Mouse (Mus musculus) heart, postnatal 14 days (tissue): ENCODE results near the gene Npas1. TPM values are rescaled to one million over a fixed set of nuclear protein-coding genes. Genes with fewer than 3 reads are reported as not detected.

Experiments
- DNase-seq, 2 experiments: peaks; one replicate each; pipeline ENCODE4 v3.0.0; 2021 to 2022
- intact Hi-C: fragments of 180-260 bp; cut with DNase I; formaldehyde crosslinking; loops from one replicate; pipeline ENCODE4 v1.15.1; 2025
- total RNA-seq, 2 experiments: library from RNA; stranded (reverse); gene quantifications; 2 replicates each; pipeline ENCODE4 v1.2.3; 2021

Npas1 gene
- total RNA-seq, 2 experiments from 2014 or later = not detected

DNA sequence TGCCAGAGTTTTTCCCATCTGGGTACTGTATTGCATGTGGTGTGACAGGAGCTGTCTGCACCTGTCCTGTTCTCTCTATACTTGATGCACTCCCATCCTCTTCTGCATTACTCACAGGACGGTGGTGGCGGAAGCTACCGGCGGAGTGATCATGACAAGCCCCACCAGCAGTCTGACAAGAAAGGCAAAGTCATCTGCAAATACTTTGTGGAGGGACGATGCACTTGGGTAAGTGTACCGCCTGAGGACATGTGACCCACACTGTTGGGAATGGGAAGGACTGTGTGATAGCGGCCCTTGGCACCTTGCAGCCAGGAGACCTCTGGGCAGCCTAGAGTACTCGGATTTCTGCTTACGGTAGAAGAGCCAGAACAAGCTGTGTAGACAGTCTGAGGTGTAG, 53.8 kb downstream of the Npas1 start:
- intact Hi-C loops = loop anchor here (10.0 kb wide), 1 partner anchor 49 kb away; no protein-coding TSS in a partner anchor
- DNase-seq = no peak

DNA sequence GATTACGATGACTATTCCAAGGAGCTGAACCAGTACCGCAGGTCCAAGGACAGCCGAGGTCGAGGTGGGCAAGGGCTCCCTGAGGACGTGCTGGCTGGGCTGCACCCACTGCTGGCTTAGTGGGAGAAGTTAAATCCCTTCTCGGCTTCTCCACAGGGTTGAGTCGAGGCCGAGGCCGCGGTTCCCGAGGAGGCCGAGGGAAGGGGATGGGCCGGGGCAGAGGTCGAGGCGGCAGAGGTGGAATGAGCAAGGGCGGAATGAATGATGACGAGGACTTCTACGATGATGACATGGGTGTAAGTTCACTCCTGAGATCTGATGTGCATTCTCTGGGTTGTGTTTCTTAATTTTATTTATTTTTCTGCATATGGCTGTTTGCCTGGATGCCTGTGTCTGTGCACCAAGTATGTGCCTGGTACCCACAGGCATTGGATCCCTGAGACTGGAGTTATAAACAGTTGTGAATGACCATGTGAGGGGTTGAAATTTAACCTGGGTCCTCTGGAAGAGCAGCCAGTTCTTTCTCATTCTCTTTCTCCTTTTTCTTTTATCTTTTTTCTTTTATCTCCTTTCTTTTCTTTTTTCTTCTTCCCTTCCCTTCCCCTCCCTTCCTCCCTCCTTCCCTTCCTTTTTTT, 55.2 kb downstream of the Npas1 start:
- DNase-seq = no peak
- intact Hi-C loops = loop anchor here (10.0 kb wide), 1 partner anchor 48 kb away; no protein-coding TSS in a partner anchor

DNA sequence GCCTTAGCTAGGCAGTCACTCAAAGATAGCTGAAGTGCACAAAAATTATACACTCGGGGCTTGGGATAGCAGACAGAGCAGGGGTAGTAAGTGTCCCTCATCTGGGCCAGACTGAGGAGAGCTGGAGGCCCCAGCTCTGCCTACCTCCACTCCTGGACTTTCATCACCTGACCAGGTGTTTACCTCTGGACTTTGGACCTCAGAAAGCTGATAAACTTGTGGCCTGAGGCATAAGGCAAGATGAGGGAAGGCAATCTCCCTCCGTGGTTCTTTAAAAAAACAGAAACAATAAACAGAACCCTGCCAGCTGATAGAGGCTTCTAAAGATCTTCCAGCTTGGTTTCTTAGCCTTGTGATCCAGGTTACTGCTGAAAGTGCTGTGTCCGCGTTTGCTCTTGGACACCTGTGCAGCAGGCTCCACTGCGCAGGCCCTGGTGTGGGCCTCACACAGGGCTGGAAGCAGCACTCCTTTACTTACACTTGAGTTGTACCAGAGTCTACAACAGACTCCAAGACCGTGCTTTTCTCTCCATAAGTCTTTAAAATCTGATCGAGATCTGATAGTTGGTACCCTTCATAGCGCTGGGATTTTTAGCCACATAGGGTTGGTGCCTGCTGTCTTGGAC, 56.9 kb downstream of the Npas1 start:
- intact Hi-C loops = loop anchor here (10.0 kb wide), 1 partner anchor 46 kb away; no protein-coding TSS in a partner anchor
- no peak for DNase-seq

DNA sequence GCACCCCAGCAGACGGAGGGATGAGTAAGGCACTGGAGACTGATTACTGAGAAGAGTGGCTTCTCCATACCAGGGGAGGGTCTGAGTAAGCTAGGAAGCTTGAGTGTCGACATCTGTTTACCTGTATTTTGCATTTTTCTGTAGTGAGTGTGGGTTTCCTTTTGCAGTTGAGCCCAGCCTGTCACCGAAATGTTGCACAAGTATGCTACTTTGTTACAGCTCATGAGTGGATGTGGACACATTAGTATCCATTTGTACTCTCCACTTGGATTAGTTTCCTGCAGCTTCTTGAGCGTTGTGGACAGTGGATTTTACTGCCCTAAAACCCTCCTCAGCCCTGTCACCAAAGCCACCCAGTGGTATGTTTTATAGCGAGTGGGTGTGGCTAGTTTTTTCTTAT, 58.8 kb downstream of the Npas1 start:
- intact Hi-C loops = no loop called here
- no peak for DNase-seq

DNA sequence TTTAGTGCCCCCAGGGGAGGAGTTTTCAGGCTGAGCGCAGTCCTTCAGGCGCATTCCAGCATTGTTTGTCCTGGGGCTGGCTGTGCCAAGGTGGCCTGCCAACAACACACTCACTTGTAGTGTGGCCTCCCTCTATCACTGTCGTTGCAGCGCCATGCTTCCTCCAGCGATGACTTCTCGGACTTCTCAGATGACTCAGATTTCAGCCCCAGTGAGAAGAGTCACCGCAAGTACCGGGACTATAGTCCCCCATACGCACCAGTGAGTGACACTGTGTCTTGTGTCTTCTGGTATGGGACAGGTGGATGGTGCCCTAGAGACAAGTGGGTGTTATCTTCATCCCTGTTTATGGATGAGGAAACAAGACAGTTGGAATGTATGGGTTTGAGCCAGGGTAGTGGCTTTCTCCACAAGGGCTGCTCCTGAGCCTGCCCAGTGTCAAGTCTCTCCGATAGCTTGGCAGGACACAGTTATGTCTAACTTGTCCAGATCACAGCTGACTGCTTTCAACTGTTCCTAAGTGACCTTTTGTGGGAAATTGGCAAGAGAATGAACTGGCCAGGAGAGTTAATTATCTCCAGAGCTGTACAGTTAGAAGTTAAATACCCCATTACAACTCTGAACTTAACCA, 60.3 kb downstream of the Npas1 start:
- peak; percentile 53 to 74 for DNase-seq
- intact Hi-C loops = no loop called here

DNA sequence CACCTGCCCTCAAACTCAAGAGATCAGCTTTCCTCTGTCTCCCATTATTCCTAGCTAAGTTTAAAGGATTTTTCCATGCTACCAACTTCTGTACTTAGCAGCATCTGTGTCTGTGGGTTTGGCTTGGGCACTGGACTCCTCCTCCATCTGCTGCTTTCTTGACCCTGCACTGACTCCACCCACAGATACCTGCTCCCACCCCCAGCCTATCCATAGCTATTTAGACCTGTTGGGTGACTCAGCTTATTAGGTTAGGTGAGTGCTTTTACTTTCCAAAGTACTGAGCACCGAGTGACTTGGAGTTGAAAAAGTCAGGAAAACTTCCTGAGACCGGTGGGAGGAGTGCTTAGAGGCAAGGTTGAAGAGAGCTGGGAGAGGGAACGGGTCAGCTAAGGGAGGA, 62.1 kb downstream of the Npas1 start:
- no peak for DNase-seq
- intact Hi-C loops = no loop called here

DNA sequence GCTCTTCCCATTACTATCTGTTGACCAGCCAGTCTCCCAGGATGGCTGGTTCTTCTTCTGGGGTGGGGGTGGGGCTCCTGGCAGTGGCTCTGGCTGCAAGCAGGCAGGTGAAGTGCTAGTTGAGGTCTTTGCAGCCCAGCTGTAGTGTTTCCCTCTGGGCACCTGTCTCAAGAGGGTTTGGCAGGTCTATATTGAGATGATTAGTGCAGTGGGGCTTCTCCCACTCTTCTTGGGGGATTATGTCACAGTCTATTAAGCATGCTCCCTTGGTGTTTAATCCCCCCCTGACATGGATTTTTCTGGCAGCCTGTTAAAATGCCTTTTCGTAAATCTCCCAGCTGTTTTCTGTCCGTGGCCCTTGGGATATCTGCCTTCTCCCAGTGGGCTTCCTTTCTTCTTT, 64.6 kb downstream of the Npas1 start:
- intact Hi-C loops = no loop called here
- no peak for DNase-seq

DNA sequence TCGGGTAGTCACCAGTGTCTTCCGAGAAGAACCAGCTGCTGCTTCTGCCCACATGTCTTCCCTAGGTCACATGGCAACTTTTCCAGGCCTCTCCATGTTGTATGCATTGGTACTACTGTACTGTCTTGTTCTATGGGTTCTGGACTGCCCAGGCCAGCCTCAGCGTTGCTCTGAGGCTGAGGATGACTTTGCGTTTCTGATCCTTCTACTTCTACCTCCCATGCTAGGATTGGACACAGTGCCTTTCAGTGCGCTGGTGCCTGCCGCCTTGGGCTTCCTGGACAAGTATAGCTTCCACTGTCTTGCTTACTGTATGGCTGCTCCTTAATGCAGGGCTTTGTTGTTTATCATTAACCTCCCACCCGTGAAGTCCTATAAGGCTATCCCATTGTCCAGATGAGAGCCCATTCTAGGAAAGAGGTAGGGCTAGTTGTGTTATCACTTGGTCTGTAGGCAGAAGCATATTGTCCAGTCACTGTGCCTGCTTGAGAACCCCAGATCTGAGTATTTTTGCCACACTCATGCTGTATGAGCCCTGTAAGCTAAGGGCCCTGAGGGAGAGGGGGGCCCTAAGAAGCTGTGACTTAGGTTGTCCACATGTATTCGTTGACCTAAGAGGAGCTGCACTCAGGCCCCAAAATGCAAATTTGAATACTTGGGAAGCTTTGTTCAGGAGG, 65.2 kb downstream of the Npas1 start:
- no peak for DNase-seq
- intact Hi-C loops = no loop called here

DNA sequence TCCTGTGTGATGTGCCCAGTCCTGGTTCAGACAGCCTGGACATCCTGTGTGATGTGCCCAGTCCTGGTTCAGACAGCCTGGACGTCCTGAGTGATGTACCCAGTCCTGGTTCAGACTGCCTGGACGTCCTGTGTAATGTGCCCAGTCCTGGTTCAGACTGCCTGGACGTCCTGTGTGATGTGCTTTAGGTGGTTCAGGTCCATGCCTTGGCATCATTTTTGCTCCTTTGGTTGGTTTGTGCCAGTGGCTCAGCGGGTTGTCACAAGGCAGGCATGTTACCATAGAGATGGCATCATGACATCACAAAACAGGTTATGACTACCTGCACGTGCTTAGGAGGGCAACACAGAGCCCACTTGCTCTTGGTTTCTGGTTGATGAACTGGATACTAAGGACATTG, 66.4 kb downstream of the Npas1 start:
- intact Hi-C loops = no loop called here
- no peak for DNase-seq

DNA sequence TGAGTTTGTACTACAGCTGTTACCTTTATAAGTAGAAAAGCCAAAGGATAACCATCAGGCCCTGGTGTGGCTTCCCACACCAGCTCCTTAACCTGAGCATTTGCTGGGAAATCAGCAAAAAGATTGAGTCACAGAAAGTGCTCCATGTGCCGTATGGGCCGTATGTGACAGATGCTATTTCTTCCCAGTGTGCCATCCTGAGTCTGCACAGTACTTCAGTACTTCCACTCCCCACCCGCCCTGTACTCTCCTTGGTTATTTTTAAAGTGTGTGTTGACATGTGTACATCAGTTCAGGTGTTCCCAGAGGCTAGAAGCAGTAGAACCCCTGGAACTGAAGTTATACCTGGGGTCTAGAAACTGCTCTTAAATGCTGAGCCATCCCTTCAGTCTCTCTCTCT, 70.5 kb downstream of the Npas1 start:
- DNase-seq = no peak
- intact Hi-C loops = no loop called here

Other genes with a start within 250 kb of the Npas1 start
- 1 to 10 TPM in 1 of 2 experiments, under 1 TPM in 1; 0.93 to 1.1 TPM for gene C5ar2, start 233.6 kb downstream of the Npas1 start, total RNA-seq
- gene C5ar1, start 218.2 kb downstream of the Npas1 start, total RNA-seq = 1 to 10 TPM; 5.2 to 5.8 TPM
- gene Inafm1, start 204.1 kb downstream of the Npas1 start, total RNA-seq = 10 to 100 TPM; 14.6 to 14.9 TPM
- 10 to 100 TPM; 32.1 to 39.4 TPM for gene Ccdc9, start 190.9 kb downstream of the Npas1 start, total RNA-seq
- 1 to 10 TPM; 7.9 to 8.7 TPM for gene Bbc3, start 169.3 kb downstream of the Npas1 start, total RNA-seq
- gene Sae1, start 89.9 kb downstream of the Npas1 start, total RNA-seq = 10 to 100 TPM; 41.8 to 47.6 TPM
- gene Zc3h4, start 76.8 kb downstream of the Npas1 start, total RNA-seq = 10 to 100 TPM; 29.5 to 30.1 TPM
- 10 to 100 TPM; 85.0 to 86.8 TPM for gene Tmem160, start 24.9 kb downstream of the Npas1 start, total RNA-seq
- gene Arhgap35, start 137.3 kb upstream of the Npas1 start, total RNA-seq = 10 to 100 TPM; 42.8 to 44.1 TPM
- not detected for gene Ceacam15, start 198.0 kb upstream of the Npas1 start, total RNA-seq
- not detected for gene Ceacam9, start 244.2 kb upstream of the Npas1 start, total RNA-seq